Mouse (Mus musculus) olfactory bulb, adult 2 months (tissue): ENCODE results near the gene Slc24a1.

ENCODE experiments used
- CTCF ChIP-seq: fragments of 200-500 bp; IDR thresholded peaks from 2 replicates; pipeline ENCODE4 v1.5.1; 2012; ENCODE audit warnings: low read depth, mild to moderate bottlenecking, low read length, moderate library complexity; ENCODE audit not compliant: insufficient read depth
- POLR2A ChIP-seq: fragments of 200-500 bp; IDR thresholded peaks from 2 replicates; pipeline ENCODE4 v1.6.1; 2012; ENCODE audit warnings: mild to moderate bottlenecking, low read depth, low read length, moderate library complexity; ENCODE audit not compliant: insufficient read depth

GRCm38 (mm10) chr9:64904917-64905640 is 46.3 kb downstream of the Slc24a1 start:
- no peak for TF ChIP-seq CTCF
- no peak for TF ChIP-seq POLR2A
